Mouse (Mus musculus) ES-Bruce4 (cell line): ENCODE results near the gene Hoxd13.

Source experiments
- CTCF ChIP-seq: IDR thresholded peaks from one replicate; pipeline ENCODE4 v1.8.1; 2011; ENCODE audit warnings: low read depth, low read length
- EP300 ChIP-seq: IDR thresholded peaks from 2 replicates; pipeline ENCODE4 v1.6.1; 2011; ENCODE audit warnings: low read depth, low read length; ENCODE audit not compliant: insufficient read depth

DNA sequence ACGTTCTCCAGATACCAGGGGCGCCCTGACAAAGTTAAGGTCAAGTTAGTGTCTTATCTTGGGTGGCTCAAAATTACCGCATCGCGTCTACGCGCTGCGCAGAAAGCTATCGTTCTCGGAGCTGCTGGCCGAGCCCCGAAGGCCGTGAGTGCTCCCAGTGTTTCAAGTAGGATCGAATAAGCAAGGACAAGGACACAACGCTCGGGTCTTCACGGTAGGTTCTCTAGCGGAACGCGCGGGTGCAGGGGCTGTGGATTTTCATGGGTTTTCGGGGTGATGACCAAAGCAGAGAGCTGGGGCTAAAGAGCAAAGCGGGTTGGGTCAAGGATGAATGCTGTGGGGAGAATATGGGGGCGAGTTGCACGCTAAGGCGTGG, 11.5 kb downstream of the Hoxd13 start:
- no peak for TF ChIP-seq CTCF
- TF ChIP-seq EP300 = no peak
